Mouse (Mus musculus): Measurements from ENCODE around the gene Aars.

GRCm38 (mm10) chr8:111075926-111076325 lies 43.0 kb downstream of the Aars start:
- TF ChIP-seq CTCF (IDR thresholded peaks at IDR 0.05; ENCODE audit: low read depth) (no peak), EP300 (IDR thresholded peaks at IDR 0.05; ENCODE audit: low read depth) (no peak)

All from liver, embryonic 14.5 days (tissue).